Mouse (Mus musculus) olfactory bulb, adult 2 months (tissue): ENCODE measurements around the gene Arpc4.

Source experiments
- CTCF ChIP-seq: fragments of 200-500 bp; IDR thresholded peaks from 2 replicates; pipeline ENCODE4 v1.5.1; 2012; ENCODE audit warnings: low read depth, mild to moderate bottlenecking, low read length, moderate library complexity; ENCODE audit not compliant: insufficient read depth
- POLR2A ChIP-seq: fragments of 200-500 bp; IDR thresholded peaks from 2 replicates; pipeline ENCODE4 v1.6.1; 2012; ENCODE audit warnings: mild to moderate bottlenecking, low read depth, low read length, moderate library complexity; ENCODE audit not compliant: insufficient read depth

DNA sequence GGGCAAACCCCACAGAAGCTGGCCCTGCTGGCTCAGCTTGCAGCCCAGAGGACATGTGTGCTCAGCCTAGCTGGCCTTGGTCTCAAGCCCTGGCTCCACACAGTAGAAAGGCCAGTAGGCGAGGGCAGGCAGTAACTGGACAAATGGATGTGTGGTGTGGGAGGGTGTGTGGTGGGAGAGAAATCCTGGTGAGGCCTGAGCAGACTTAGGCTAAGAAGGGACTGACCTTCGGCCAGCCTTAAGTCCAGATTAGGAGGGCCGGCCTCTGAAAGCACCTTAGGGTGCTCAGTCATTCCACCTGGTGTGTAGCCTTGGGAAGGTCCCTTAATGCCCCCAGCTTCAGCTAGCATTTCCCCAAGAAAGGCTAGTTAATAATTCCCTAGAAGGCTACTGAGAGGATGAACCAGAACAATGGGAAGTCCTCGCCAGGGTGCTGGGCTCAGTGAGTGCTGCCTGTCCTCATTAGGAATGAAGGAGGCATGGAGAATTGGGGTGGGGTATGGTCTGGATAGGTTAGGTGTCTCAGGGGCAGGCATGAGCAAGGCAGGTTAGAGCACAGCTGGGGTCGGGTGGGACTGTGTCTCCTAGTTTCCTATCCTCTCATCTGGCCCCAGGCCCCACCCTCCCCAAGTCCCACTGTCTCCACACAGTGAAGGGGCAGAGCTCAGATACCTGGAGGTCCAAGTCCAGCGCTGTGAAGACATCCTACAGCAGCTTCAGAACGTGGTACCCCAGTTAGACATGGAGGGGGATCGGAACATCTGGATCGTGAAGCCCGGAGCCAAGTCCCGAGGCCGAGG, 26.9 kb downstream of the Arpc4 start:
- TF ChIP-seq CTCF: no peak
- TF ChIP-seq POLR2A: no peak
